Mouse (Mus musculus) CH12.LX (cell line): ENCODE results near the gene Scel.

Experiments used
- CTCF ChIP-seq, 2 experiments: IDR thresholded peaks in 1 of 2; conservative IDR thresholded peaks in 1 of 2; 2 replicates each; pipeline ENCODE4 v1.5.1; 2011 to 2012; ENCODE audit warnings: low read depth in 2 of 2, low read length in 2 of 2, improper control_type of control experiment in 1 of 2, inconsistent platforms in 1 of 2, mild to moderate bottlenecking in 1 of 2, moderate library complexity in 1 of 2
- JUN ChIP-seq: IDR thresholded peaks from 2 replicates; pipeline ENCODE4 v1.6.1; 2011; ENCODE audit warnings: low read depth, mild to moderate bottlenecking, low read length, improper control_type of control experiment, moderate library complexity; ENCODE audit not compliant: insufficient read depth
- RAD21 ChIP-seq: IDR thresholded peaks from 2 replicates; pipeline ENCODE4 v1.6.1; 2011; ENCODE audit warnings: low read depth, mild to moderate bottlenecking, low read length, improper control_type of control experiment, moderate library complexity
- USF1 ChIP-seq: IDR thresholded peaks from 2 replicates; pipeline ENCODE4 v1.6.1; 2014; ENCODE audit warnings: low read depth, mild to moderate bottlenecking, inconsistent platforms, low read length, improper control_type of control experiment

DNA sequence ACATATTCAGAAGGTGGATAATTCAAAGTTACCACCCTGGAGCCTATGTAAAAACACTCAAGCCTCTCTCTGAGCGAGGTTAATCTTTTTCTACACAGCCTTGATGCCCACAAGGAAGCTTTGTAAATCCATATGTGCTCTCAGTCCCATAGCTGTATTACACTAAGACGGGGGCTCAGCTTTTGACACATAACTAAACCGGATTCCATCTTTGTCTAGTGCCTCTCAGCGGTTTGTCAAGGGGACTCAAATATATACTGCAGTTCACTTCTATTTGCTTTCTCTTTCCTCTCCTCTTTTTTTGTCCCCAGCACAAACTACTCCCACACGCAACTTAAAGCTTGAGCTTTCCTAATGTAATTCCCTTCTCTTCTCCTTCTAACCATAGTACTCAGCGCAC lies 113.0 kb downstream of the Scel start:
- no peak for TF ChIP-seq USF1
- no peak for TF ChIP-seq CTCF (conservative IDR thresholded peaks at IDR 0.05 in 1 of 2, IDR thresholded peaks at IDR 0.05 in 1 of 2; ENCODE audit: low read depth in 2 of 2, low read length in 2 of 2)
- no peak for TF ChIP-seq RAD21
- TF ChIP-seq JUN: no peak
